Mouse (Mus musculus) yolk sac, embryonic 10.5 days (tissue): ENCODE measurements around the gene Ptprm.
"Not testable (repeated sequence)": the region's sequence is repeated elsewhere in the genome, so short reads cannot be mapped to it uniquely, and the experiment has no call there.

Experiments
- DNase-seq: peaks from one replicate; pipeline ENCODE4 v3.0.0-alpha.2; 2017; ENCODE audit warnings: low spot score

Gene Ptprm

DNA sequence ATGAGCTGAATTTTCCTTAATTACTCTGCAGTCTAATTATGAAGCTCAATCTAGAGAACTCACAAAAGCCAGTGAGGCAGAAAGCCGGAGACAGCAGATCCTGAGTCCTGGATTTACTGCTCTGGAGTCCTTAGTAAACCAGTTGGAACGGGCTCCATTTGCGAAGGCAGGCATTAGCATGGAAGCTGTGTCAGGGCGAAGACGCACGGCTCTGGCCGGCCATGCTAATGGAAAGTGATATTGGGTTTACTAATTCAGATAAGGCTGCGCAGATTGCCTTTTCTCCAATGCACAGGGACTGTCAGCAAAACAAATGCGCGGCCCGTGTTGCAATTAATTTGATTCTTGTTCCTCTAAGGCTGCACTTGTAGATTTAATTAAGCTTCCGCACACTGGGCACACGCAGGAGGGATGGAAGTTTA lies 484.7 kb downstream of the Ptprm start:
- DNase-seq: no peak

DNA sequence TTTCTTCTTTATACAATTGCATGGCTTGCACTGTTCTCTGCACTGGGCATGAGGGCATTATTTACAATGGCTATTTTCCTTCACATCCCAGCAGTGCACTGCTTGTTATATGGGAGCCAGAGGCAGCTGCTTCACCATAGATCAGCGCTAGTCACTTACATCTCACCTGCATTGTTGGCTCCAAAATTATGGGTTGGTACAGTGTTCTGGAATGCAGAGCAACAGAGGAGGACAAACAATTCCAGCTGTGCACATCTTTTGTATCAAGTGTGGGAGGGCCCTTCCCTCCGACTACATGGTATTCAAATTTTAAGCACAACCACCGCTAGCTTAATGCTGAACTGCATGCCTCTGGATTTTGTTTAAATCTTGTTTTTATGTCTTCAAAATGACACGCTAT lies 489.8 kb downstream of the Ptprm start:
- no peak for DNase-seq

DNA sequence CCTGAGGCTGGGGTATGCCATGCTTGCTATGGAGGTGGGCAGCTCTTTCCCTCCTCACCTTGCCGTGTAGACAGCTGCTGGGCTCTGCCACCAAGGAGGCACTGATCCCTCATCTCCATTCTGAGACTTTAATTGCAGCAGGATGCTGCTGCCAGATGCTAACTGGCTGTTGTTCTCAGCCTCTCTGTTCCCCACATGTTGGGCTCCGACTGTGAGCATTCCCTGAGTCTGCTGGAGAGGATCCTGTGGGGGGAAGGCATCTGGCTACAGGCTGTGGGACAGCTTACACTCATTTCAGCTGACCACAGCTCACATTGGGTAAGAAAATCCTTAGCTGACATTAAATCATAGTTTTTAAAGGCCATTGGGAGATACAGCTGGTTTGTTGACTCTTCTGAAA lies 492.7 kb downstream of the Ptprm start:
- no peak for DNase-seq

DNA sequence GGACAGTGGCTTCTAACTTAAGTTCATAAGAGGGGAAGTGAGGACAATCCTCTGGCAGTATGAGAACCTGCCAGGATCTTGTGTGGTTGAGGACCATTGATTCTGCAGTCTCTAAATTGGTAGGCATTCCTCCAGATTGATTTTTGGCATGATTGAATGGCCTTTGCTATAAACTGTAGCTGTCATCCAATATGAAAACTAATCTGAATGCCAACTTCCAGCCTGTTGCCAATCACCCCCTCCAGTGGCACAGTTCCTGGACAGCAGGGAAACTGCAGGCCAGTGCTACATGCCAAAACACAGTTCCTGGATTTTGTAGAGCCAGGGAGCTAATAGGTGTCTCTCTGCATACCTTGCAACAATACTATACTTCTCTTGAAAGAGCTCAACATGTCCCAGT lies 495.5 kb downstream of the Ptprm start:
- no peak for DNase-seq

DNA sequence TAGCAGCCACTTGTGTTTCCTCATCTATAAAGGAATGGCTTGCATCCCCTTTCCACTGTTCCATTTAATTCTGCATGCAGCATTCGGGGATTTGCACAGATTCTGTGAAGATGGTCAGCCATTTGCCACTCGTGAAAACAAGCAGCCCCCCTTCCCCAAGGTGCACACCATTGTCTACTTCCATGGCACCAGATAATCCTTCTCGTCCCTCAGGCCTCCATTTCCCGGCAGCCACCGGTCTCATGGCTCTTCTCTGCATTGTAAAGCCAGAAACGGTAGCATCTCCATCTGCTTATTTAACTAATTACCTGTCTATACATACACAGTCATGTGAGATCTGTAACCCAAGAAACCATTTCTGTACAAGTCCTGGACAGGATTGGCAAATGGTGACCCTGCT lies 501.8 kb downstream of the Ptprm start:
- DNase-seq: no peak

DNA sequence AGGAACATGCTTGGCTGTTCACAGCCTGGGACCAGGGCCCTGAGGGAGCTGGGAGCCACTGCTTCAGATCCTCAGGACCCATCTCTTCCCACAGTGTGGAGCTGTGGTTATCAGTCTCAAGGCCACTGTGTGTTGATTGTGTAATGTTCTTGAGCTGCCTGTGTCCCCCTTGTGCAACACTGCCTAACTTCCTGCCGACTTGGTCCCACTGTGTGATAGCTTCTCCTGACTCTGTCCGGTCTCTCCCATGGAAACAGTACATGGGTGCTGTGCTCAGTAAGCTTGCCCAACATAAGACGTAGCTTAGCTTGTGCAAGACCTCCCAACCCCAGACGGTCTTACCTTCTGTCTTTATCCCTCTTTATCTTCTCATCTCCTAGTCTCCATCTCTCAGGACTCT lies 507.2 kb downstream of the Ptprm start:
- not testable (repeated sequence) for DNase-seq

DNA sequence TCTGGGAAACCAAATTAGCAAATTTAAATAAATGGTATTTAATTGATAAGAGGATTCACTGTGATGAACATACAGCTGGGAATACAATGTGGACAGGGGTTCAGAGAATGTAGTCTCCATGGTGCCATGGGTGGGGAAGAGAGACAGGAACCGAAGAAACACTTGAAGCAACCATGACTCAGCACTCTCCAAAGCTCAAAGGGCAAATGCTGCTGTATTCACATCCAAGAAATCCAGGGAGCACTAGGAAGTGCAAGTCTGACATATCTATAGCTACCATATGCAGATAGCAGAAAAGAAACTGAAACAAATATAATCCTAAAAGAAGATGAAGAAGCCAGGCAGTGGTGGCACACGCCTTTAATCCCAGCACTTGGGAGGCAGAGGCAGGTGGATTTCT lies 531.9 kb downstream of the Ptprm start:
- DNase-seq: no peak

DNA sequence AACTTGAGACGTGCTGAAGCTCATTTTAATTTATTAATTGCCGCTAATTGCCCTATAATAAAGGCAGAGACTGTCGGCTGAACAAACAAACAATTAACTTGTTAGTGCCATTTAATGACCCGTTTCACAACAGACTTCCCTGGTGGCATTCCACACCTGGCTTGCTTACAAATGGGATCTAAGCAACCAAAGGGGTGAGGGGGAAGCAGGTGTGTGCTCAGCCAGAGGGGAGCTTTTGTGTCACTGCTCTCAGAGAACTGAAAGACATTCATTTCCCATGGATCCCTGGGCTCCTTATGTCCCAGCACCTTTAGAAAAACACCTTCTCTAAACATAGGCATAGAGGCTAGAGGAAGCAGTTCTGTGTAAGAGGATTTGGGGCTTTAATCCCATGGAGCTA lies 536.9 kb downstream of the Ptprm start:
- DNase-seq: no peak

DNA sequence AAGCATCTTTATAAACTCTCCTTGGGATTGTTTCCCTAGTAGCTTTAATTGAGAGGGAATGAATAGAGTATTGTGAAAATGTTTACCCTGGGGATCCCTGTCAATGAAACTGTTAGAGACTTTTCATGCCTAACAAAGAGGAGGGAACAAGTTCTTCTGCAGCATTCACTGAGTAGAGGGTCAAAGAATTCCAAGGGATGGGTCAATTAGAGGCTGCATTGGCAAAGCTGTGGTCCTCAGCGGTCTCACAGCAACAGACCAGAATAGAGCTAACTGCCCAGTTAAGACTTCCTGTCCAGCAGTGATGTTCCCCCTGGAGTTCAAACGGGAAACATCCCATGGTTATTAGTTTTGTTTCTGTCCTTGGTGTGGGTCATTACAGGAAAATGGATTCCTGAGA lies 538.3 kb downstream of the Ptprm start:
- DNase-seq: no peak

DNA sequence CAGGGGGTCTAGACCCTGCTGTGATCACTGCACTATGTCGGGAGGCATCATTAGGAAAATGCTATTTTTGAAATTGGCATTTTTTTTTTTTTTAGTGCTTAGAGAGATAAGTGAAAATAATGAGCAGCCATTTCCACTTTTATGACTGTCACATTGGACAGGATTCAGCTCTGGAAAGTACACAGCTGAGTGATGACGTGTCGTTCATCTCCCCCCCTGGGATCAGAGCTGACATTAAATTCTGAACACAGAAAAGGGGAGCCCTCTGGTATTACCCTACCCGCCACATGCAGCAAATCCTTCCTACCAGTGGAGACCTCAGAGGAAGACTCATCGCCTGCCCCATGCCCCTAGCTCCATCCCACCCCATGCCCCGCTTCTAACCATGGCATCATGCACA lies 540.5 kb downstream of the Ptprm start:
- DNase-seq: no peak

DNA sequence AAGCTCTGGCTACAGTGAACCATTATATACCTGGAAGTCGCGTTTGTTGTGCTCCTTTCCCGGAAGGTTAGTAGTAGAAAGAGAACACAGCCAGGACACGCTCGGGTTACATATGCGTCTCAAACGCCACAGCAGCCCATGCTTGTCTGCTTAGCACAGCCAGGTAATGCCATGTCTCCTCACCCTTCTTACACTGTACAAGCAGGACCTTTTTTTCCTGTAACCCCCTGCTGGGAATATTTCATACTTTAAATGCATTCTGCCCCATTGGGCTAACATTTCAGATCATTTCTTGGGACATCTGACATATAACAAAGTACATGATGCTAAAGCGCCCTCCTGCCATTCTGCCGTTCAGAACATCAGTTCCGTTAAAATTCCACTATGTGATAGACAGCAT lies 540.9 kb downstream of the Ptprm start:
- DNase-seq: no peak

DNA sequence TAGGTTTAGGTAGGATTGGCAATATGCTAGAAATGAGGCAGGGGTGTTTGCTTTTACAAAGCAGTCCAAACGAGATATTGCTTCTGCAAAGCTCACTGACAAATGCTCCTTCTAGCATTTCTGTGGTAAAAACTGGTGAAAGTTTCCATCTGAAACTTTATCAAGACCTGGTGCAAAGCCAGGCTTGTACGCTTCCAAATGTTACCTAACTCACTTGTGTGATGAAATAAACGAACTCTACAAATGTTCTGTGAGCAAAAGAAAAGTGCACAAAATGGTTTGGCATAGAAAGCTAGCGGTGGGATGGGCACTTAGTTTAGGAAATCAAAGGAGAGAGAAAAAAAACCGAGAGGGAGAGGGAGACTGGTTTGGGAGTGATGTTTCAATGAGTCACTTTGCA lies 544.5 kb downstream of the Ptprm start:
- DNase-seq: no peak

DNA sequence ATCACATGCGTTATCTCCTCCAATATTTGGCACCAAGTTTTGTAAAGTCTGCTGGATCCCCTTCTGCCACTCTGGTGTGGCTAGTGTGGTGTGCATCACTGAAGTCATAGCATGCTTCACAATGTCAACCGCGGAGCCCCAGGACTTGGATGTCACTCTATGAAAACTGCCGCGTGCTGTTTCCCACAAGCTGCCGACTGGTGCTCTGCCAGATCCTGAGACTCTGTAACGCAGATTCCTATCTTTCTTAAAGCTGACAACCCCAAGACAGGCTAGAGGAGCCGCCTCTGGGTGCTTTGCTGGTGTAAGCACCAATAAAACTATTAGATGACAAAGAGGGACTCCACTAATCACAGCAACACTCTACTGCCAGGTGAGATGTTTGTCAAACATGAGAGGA lies 546.1 kb downstream of the Ptprm start:
- no peak for DNase-seq

DNA sequence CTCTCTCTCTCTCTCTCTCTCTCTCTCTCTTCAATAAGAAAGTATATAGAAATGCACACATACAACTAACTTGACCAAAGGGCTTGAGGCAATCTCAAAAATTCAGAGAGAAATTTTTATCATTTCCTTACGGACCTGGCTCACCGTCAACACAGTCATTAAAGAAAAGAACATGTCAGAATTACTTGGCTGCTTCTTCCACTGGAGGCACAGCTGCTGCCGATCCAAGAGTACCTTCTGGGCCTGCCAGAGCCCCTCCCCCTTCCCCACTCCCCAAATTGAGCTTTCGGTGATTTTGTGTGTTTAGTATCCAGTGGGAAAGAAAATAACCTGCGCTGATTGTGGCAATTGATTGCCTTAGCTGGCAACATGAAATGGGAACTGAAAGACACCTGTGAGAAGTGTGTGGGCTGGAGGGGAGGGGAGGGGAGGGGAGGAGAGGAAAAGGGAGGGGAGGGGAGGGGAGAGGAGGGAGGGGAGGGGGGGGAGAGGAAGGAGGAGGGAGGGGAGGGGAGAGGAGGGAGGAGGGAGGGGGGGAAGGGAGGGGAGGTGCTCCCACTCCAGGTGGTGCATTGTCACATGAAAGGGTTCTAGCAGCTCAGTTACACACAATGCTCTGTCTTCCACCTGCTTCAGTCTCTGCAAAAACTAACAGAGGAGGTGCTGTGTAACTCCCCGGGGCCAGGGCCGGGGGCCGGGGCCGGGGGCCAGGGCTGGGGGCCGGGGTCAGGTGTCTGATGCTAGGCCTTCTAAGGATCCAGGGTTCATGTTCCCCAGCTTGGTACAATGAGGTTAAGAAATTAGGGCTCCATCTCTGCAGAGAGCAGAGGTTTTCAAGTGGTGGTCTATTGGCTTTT lies 552.2 kb downstream of the Ptprm start:
- DNase-seq: no peak

DNA sequence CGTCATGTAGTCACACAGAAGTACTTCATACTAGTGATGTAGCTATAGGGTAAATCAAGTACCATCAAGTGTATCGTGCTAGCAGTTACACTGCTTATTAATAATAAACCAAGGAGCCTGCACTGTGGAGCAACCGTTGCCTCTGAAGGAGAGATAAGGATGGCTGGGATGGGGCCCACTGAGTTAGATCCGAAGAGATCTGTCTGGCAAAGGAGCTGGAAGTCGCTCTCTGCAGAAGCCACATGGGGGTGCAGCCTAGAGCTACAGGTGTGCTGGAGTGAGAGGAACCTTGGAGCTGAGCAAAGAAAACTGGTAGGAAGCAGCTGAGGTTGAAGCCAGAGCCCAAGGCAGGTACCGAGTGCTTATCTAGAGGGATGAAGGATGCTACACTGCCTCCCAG lies 554.0 kb downstream of the Ptprm start:
- no peak for DNase-seq

DNA sequence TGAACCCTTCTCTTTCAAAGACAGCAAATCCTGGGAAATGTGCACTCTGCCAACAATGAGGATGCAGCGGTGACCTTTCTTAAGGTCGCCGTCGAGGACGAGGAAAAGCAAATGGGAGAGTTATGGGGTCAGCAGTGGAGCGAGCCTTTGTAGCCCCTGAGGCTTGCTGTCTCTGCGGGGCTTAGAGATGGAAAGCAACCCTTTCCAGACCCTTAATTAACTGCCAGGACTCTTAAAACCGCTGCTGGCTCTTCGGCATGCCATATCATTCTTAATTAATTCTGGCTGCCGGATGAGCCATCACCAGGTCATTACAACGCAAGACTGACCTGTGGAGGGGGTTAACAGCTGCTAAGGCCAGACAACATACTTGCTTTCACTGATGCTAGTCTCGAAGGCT lies 568.1 kb downstream of the Ptprm start:
- no peak for DNase-seq

DNA sequence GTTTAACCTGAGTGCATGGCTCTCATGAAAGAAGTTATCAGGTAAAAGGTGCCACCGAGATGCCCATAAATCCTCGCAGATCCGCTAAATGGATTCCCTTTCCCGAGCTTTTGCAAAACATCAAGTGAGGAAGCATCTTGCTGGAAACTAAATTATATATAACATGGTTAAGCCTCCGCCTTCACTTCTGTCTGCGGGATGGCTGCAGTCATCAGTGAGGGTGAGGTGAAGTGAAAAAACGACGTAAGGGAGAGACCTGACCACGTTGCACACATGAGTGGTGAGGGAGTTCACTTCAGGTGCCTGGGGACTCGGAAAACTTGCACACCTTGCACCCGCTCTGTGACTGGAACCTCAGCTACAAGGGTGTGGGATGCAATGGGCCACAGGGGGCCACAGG lies 568.7 kb downstream of the Ptprm start:
- no peak for DNase-seq

DNA sequence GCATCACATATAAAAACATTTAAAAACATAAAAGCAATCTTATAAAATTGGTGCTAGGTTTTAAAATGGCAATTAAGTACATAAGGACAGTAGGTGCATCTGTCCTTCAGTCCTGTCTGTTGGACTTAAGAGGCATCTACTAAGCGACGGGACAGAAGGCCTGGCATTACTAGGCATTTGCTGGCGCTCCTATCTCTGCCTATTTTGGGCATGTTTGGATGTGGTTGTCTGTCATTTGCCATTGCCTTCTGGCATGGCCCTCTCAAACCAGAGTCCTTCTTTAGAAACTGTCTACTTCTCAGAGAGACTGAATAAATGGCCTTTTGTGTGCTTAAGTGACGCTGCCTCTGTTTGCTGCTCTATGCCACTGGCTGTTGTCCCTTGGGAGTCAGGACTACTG lies 570.7 kb downstream of the Ptprm start:
- no peak for DNase-seq

DNA sequence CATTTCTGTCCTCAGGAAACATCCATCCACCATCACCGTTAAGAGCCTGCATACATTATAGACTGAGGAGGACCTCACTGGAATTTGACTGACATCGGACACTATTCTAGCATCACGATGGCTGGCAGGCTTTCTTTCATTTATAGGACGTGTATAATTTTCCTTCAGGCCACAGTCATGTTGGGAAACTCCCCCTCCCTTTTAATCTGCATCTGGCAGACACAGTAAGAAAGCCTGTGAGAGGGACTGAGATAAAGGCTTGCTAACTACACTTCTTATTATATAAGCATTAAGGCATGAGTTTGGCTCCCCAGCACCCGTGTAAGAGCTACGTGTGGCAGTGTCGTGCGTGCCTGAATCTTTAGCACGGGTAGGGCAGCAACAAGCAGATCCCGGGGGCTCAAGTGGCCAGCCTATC lies 571.2 kb downstream of the Ptprm start:
- DNase-seq: no peak

DNA sequence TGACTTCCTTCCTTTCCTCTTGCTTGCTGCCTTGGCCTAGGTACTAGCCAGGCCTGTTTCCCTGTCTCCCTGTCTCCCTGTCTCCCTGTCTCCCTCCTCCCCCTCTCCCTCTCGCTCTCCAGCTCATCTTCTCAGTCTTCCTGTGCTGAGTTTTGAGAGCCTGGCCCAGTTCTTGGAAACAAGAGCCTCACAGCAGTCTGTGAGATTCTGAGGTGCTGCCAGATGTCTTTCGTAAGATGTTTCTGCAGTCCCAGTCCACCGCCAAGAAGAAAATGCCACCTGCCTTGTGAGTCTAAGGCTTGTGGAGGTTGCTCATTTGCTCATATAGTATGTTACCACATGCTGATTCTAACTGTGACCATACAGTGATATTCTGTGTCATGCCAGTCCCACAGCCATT lies 572.3 kb downstream of the Ptprm start:
- DNase-seq: no peak

DNA sequence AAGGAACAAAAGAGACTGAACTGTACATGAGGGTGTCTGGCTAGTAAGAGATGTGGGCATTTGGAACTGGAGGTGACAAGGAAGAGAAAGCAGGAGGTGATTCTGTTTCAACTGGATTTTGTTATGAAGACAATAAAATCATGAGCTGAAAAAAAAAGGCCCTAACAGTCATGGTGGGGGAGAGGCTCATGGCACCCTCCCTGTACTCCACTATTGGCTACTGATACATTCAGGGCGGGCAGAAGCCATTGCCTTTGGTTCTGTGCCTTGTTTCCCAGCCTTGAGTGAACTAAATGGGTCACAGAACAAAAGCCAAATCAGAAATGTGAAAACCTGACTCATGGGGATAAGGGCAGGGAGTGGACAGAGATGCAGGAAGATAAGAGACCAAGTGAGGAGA lies 575.2 kb downstream of the Ptprm start:
- no peak for DNase-seq

DNA sequence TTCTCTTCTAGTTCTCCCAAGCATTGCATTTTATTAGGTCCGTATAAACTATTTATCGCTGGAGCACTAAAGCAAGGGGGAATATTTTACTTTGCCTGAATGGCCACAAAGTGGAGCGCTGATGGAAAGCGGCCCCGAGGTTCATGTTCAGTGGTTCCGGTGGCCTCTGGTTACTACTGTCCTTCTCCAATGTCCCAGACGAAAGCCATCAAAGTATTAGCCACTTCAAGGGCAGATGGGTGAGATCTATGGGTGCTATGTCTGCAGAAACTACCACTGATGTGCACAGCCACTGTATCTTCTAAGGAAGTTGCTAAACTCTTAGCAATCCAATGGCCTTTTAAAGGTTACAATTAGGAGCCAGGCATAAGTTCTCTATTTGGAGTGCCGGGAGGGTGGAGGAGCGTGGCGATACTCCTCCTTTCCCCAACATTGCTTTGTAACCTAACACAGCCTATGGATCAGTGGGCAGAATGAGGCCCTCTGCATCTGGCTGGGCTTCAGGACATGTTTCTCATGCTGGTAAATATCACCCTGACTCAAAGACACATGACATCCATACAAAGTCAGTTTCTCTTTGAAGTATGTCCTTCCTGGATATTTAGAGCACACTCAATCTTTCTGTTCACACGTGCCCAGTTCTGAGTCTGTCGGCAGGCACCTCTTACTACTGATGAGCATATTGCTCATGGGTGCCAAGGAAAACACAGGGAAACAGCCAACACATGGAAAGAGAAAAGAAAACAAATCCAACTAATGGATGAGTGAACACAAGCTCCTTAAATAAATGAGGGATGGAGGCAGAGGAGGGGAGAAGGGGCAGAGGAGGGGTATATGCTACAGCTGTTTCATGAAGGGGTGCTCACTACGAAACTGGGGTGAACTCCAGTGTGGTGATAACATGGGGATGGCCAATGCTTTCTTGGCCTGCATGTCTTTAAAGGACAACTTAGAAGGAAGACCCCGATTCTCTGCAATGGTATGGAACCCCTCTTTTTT lies 584.6 kb downstream of the Ptprm start:
- no peak for DNase-seq

DNA sequence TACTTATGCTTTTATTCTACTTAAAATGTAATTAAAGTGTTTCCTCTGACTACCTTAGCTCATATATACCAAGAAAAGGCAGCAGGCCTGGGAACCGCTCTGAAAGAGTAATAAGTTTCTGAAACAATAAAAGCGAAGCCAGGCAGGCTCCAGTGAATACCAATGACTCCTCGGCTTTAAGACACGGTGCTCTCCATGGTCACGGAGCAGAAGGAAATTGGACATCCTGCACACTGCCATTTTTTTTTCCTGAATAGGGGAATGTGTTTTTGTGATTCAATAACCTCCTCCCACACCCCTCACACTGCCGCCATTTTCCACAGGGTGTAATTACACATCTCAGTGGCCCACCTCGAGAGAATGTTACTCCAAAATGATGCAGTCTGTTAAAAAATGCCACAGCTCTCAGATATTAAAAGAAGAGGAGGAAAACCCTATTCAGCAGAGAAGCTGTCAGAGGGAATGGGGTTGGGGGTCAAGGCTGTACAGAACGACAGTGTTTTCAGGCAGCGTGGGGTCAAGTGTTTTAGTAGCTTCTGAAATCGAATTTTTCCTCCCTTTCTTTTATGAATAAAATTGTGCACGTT lies 585.5 kb downstream of the Ptprm start:
- DNase-seq: no peak
